Mouse (Mus musculus) midbrain, embryonic 13.5 days (tissue): ENCODE measurements around the gene Tom1l2. TPM values are rescaled to one million over a fixed set of nuclear protein-coding genes. Genes with fewer than 3 reads are reported as not detected.

ENCODE experiments used
- ATAC-seq: fragments of 200-750 bp; cut with Nextera tagmentation; 2 replicates; pipeline ENCODE4 v1.8.0; 2017; ENCODE audit warnings: mild to moderate bottlenecking, moderate TSS enrichment, moderate library complexity
- H3K27ac ChIP-seq: fragments of 300-500 bp; sonication (generic); 2 replicates; pipeline ENCODE4 v1.5.1; 2015; ENCODE audit warnings: inconsistent platforms, mild to moderate bottlenecking, moderate library complexity
- H3K27me3 ChIP-seq: fragments of 300-500 bp; sonication (generic); 2 replicates; pipeline ENCODE4 v1.6.1; 2015; ENCODE audit warnings: mild to moderate bottlenecking, inconsistent platforms
- H3K36me3 ChIP-seq: fragments of 300-500 bp; sonication (generic); 2 replicates; pipeline ENCODE4 v1.6.1; 2015; ENCODE audit warnings: mild to moderate bottlenecking, inconsistent platforms
- H3K4me1 ChIP-seq: fragments of 300-500 bp; sonication (generic); replicated peaks from 2 replicates; pipeline ENCODE4 v1.6.1; 2015; ENCODE audit warnings: inconsistent platforms
- H3K4me2 ChIP-seq: fragments of 300-500 bp; sonication (generic); replicated peaks from 2 replicates; pipeline ENCODE4 v1.6.1; 2015; ENCODE audit warnings: moderate library complexity, mild to moderate bottlenecking, inconsistent platforms
- H3K4me3 ChIP-seq: fragments of 300-500 bp; sonication (generic); replicated peaks from 2 replicates; pipeline ENCODE4 v1.5.1; 2015; ENCODE audit warnings: mild to moderate bottlenecking, inconsistent platforms
- H3K9ac ChIP-seq: fragments of 300-500 bp; sonication (generic); replicated peaks from 2 replicates; pipeline ENCODE4 v1.6.1; 2015; ENCODE audit warnings: mild to moderate bottlenecking, inconsistent platforms
- H3K9me3 ChIP-seq: fragments of 300-500 bp; sonication (generic); 2 replicates; pipeline ENCODE4 v1.6.1; 2016; ENCODE audit warnings: mild to moderate bottlenecking, inconsistent platforms
- WGBS: fragments of 180-500 bp; shearing (Covaris S2); methylation state at CpG from one replicate; pipeline ENCODE4 v1.1.7; 2015; 5-methylcytosine and 5-hydroxymethylcytosine counted together
- polyA plus RNA-seq: library from polyadenylated mRNA; unstranded; fragments of >200 nt; fragmentation: Nextera tagmentation; extraction: Ambion mirVana; gene quantifications from 2 replicates; pipeline ENCODE4 v1.2.1, GENCODE M21; 2015

The Tom1l2 gene
- polyA plus RNA-seq, 1 experiment from 2014 or later, result 50.1 TPM

DNA sequence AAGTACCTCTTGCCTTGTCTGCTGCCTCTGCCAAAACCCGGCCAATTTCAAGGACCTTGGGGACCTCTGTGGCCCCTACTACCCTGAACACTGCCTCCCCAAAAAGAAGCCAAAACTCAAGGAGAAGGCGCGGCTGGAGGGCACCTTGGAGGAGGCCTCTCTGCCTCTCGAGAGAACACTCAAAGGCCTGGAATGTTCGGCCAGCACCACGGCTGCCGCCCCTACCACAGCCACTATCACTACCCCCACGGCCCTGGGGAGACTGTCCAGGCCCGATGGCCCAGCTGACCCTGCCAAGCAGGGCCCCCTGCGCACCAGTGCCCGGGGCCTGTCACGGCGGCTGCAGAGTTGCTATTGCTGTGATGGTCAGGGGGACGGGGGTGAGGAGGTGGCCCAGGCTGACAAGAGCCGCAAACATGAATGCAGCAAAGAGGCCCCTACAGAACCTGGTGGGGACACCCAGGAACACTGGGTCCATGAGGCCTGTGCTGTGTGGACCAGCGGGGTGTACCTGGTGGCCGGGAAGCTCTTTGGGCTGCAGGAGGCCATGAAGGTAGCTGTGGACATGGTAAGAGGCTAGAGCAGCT lies 162.6 kb downstream of the Tom1l2 start:
- no peak overlapping the region for H3K9ac ChIP-seq
- peaks cover 22% of the 10 kb centered on the region for H3K4me1 ChIP-seq

DNA sequence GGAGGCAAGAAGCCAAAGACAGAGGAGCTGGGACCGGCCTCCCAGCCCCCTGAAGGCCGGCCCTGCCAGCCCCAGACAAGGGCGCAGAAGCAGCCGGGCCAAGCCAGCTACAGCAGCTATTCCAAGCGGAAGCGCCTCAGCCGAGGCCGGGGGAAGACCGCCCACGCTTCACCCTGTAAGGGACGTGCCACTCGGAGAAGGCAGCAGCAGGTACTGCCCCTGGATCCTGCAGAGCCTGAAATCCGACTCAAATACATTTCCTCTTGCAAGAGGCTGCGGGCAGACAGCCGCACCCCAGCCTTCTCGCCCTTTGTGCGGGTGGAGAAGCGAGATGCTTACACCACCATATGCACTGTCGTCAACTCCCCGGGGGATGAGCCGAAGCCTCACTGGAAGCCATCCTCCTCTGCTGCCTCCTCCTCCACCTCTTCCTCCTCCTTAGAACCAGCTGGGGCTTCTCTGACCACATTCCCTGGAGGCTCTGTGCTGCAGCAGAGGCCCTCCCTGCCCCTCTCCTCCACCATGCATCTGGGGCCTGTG lies 163.1 kb downstream of the Tom1l2 start:
- H3K27ac ChIP-seq, result no peak overlapping the region; the same call in 1 of the 2 replicates
- peaks cover 28% of the 10 kb centered on the region for H3K4me1 ChIP-seq
- H3K4me2 ChIP-seq, result no peak overlapping the region
- no peaks in the 10 kb centered on the region for H3K9me3 ChIP-seq
- H3K9ac ChIP-seq, result no peak overlapping the region
- H3K36me3 ChIP-seq, result peaks cover 95% of the 10 kb centered on the region
- WGBS, result 83% methylated on average over 21 of the region's 21 CpGs
- H3K27me3 ChIP-seq, result no peaks in the 10 kb centered on the region
- H3K4me3 ChIP-seq, result no peak overlapping the region
- ATAC-seq, result no peak

More for the DNA sequence above, 162.6 kb downstream of the Tom1l2 start:
- no peak overlapping the region for H3K4me3 ChIP-seq
- H3K36me3 ChIP-seq, result peaks cover 99% of the 10 kb centered on the region
- no peaks in the 10 kb centered on the region for H3K27me3 ChIP-seq
- no peak for ATAC-seq
- no peaks in the 10 kb centered on the region for H3K9me3 ChIP-seq
- WGBS, result 91% methylated on average over 17 of the region's 17 CpGs
- no peak overlapping the region for H3K4me2 ChIP-seq
- H3K27ac ChIP-seq, result no peak overlapping the region; the same call in 1 of the 2 replicates

DNA sequence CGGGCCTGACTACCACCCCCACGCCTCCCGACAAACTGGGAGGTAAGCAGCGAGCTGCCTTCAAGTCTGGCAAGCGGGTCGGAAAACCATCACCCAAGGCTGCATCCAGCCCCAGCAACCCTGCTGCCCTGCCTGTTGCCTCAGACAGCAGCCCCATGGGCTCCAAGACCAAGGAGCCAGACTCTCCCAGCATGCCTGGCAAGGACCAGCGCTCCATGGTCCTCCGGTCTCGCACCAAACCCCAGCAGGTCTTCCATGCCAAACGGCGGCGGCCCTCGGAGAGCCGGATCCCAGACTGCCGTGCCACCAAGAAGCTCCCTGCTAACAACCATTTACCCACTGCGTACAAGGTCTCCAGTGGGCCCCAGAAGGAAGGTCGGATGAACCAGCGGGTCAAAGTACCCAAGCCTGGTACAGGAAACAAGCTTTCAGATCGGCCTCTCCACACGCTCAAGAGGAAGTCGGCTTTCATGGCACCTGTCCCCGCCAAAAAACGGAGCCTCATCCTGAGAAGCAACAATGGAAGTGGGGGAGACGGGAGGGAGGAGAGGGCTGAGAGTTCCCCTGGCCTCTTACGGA lies 164.3 kb downstream of the Tom1l2 start:
- no peak overlapping the region for H3K9ac ChIP-seq
- H3K36me3 ChIP-seq, result peaks cover 82% of the 10 kb centered on the region
- H3K4me2 ChIP-seq, result no peak overlapping the region
- no peaks in the 10 kb centered on the region for H3K9me3 ChIP-seq
- H3K4me1 ChIP-seq, result peaks cover 40% of the 10 kb centered on the region
- no peak overlapping the region for H3K4me3 ChIP-seq
- H3K27ac ChIP-seq, result no peak overlapping the region
- no peak for ATAC-seq
- H3K27me3 ChIP-seq, result no peaks in the 10 kb centered on the region
- WGBS, result 88% methylated on average over 25 of the region's 25 CpGs

DNA sequence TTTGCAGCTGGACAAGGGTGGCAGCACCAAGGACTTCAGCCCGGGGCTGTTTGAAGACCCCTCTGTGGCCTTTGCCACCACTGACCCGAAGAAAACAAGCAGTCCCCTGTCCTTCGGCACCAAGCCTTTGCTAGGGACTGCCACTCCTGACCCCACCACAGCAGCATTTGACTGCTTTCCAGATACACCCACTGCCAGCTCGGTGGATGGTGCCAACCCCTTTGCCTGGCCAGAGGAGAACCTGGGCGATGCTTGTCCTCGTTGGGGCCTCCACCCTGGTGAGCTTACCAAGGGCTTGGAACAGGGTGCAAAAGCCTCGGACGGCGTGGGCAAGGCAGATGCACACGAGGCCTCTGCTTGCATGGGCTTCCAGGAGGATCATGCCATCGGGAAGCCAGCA lies 165.6 kb downstream of the Tom1l2 start:
- Histone ChIP-seq H3K27me3 (no peaks in the 10 kb centered on the region), H3K4me2 (no peak overlapping the region), H3K4me1 (peaks cover 53% of the 10 kb centered on the region), H3K27ac (no peak overlapping the region), H3K9ac (no peak overlapping the region), H3K9me3 (no peaks in the 10 kb centered on the region), H3K4me3 (no peak overlapping the region), H3K36me3 (peaks cover 70% of the 10 kb centered on the region)
- 92% methylated on average over 11 of the region's 11 CpGs for WGBS
- ATAC-seq, result no peak

DNA sequence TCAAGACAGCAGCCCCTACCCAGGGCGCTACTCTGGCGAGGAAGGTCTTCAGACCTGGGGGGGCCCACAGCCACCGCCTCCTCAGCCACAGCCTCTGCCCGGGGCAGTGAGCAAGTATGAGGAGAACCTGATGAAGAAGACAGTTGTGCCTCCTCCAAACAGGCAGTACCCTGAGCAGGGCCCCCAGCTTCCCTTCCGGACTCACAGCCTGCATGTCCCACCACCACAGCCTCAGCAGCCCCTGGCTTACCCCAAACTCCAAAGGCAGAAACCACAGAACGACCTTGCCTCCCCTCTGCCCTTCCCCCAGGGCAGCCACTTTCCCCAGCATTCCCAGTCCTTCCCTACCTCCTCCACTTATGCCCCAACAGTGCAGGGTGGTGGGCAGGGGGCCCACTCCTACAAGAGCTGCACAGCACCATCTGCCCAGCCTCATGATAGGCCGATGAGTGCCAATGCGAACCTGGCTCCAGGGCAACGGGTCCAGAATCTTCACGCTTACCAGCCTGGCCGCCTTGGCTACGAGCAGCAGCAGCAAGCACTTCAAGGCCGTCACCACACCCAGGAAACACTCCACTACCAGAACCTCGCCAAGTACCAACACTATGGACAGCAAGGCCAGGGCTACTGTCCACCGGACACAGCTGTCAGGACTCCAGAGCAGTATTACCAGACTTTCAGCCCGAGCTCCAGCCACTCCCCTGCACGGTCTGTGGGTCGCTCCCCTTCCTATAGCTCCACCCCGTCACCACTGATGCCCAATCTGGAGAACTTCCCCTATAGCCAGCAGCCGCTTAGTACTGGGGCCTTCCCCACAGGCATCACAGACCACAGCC lies 167.1 kb downstream of the Tom1l2 start:
- Histone ChIP-seq H3K9ac (peak overlapping the region; percentile 56), H3K4me2 (no peak overlapping the region), H3K9me3 (no peaks in the 10 kb centered on the region), H3K36me3 (peaks cover 55% of the 10 kb centered on the region), H3K27ac (peak overlapping the region; percentile 90), H3K4me1 (peaks cover 68% of the 10 kb centered on the region), H3K4me3 (no peak overlapping the region), H3K27me3 (no peaks in the 10 kb centered on the region)
- ATAC-seq, result no peak
- 83% methylated on average over 20 of the region's 20 CpGs for WGBS

DNA sequence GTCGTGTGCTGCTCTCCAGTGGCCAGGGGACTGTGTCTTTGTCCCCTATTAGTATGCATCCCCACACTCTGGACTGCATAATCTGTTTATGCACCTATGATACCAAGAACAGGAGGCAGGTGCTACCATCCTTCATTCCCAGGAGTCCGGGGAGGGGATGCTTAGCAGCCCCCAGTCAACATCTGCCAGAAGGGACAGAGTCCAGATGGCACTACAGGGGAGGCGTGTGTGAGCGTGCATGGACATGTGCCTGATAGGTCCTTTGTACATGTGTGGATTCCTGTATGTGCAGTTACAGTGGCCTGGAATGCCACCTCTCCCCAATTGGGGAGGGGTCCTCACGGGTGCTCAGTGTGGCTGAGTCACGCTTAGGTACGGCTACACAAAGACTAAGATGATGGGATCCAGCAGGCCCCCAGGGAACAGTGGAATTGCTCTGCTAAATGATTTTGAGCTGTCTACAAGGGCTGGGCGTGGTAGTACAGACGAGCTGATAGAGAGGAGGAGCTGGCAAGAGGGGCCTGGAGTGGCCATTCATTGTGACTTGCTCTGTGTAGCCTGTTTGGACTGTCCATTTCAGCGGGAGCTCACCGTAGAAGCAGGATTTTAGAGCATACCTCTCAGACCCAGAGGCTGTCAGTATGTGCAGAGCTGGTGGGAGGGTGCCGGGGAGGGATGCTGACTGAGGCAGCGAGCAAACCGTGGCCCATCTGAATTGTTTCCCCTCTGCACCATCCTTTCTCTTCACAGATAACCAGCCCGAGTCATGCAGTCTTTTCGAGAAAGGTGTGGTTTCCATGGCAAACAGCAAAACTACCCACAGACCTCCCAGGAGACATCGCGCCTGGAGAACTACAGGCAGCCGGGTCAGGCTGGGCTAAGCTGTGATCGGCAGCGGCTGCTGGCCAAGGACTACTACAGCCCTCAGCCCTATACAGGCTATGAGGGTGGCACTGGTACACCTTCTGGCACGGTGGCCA lies 168.1 kb downstream of the Tom1l2 start:
- Histone ChIP-seq H3K27me3 (no peaks in the 10 kb centered on the region), H3K27ac (peak overlapping the region; percentile 90), H3K9me3 (no peaks in the 10 kb centered on the region), H3K4me2 (peak overlapping the region; percentile 25), H3K4me3 (no peak overlapping the region), H3K4me1 (peaks cover 70% of the 10 kb centered on the region), H3K9ac (peak overlapping the region; percentile 56), H3K36me3 (peaks cover 46% of the 10 kb centered on the region)
- 28% methylated on average over 22 of the region's 22 CpGs for WGBS
- peak; percentile 29 for ATAC-seq

DNA sequence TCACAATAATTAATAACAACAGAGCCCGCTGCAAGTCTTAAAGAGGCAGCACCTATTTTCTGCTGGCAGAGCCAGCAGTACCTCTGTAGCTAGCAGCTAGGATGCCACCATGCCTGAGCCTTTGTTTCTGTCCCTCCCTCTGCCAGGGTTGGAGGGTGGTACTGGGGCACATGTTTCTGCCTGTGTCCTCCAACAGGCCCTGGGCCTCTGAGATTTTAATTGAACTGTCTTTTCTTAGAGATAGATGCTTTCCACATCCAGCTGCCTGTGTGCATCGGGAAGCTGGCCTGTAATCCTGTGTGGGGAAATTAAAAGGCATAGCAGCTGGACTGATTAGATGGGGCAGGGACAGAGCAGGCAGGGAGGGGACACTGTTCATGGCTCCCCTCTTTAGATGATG lies 170.0 kb downstream of the Tom1l2 start:
- WGBS, result 37% methylated on average over 2 of the region's 2 CpGs

DNA sequence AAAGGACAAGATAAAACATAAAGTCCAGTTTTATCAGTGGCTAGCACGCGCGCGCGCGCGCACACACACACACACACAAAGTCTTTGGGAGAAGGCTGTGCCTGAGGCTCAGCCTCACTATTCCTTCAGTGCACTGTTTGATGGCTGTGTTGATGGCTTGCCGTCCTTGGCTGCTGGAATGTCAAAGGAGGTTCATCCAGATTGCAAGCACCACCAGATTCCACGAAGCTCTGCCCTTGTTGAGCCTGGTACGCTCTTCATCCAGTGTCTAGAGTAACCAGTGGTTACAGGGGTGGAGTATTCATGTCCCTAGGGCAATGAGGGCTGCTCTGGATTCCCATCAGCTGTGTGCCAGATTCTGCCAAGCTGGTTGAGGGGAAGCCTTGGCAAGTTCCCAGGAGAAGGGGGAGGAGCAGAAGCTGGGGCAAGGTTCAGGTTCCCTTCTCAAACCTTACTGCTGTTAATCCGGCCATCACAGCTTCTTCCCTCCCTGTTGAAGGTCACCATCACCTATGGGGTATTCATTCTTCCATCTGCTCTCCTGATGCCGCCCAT lies 170.5 kb downstream of the Tom1l2 start:
- H3K36me3 ChIP-seq, result peaks cover 21% of the 10 kb centered on the region
- WGBS, result 79% methylated on average over 12 of the region's 12 CpGs
- H3K9ac ChIP-seq, result peak overlapping the region; percentile 56
- peak overlapping the region; percentile 90 for H3K27ac ChIP-seq
- peak overlapping the region; percentile 19; the same call in 1 of the 2 replicates for H3K4me2 ChIP-seq
- no peaks in the 10 kb centered on the region for H3K9me3 ChIP-seq
- peaks cover 90% of the 10 kb centered on the region for H3K4me1 ChIP-seq
- no peak for ATAC-seq
- no peaks in the 10 kb centered on the region for H3K27me3 ChIP-seq
- H3K4me3 ChIP-seq, result no peak overlapping the region

More for the DNA sequence above, 170.0 kb downstream of the Tom1l2 start:
- Histone ChIP-seq H3K36me3 (peaks cover 27% of the 10 kb centered on the region), H3K9me3 (no peaks in the 10 kb centered on the region), H3K4me1 (peaks cover 85% of the 10 kb centered on the region), H3K9ac (peak overlapping the region; percentile 56), H3K27ac (peak overlapping the region; percentile 90), H3K27me3 (no peaks in the 10 kb centered on the region), H3K4me2 (peak overlapping the region; percentile 19; the same call in 1 of the 2 replicates), H3K4me3 (no peak overlapping the region)
- no peak for ATAC-seq

DNA sequence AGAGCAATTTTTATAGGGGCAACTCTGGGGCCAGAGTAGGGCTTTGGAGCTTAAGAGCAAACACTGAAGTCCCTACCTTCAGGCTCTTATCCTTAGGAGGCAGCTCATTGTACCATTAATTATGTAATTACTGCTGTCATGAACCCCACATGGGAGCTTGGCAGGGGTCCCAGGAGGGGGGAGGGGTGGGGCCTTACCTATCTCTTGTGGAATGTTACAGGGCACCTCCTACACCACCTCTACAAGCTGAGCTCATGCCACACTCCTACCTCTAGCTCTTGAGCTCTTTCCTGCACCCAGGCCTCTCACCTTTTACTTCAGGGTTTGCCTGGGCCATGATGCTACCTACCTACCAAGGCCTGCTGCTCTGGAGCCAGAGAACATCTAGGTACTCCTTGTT lies 174.2 kb downstream of the Tom1l2 start:
- no peaks in the 10 kb centered on the region for H3K9me3 ChIP-seq
- peak overlapping the region; percentile 99 for H3K27ac ChIP-seq
- no peaks in the 10 kb centered on the region for H3K36me3 ChIP-seq
- peak overlapping the region; percentile 99 for H3K4me2 ChIP-seq
- ATAC-seq, result no peak
- H3K4me3 ChIP-seq, result no peak overlapping the region
- no peaks in the 10 kb centered on the region for H3K27me3 ChIP-seq
- peaks cover 91% of the 10 kb centered on the region for H3K4me1 ChIP-seq
- H3K9ac ChIP-seq, result 0 out of 2 replicates have a peak overlapping the region, but pooled peaks have one; percentile 93

DNA sequence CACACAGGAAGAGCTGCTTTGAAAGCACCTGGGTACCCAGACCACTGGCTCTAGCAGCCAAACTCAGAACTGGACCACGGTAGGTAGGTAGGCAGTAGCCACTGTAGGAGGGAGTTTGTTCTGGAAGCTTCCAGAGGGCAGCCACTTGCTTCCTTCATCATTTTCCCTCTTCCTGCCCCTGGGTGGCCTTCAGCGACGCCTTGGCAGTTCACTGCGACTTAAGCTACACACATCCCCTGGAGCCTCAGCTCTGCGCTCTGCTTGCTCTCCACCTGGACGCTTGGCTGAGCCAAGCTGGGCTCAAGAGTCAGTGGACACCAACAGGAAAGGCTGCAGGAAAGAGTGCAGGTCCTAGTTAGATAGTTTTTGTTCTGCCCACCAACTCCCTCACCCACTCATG lies 174.7 kb downstream of the Tom1l2 start:
- 57% methylated on average over 6 of the region's 6 CpGs for WGBS
- Histone ChIP-seq H3K4me1 (peaks cover 91% of the 10 kb centered on the region), H3K4me2 (peak overlapping the region; percentile 99), H3K4me3 (peak overlapping the region; percentile 70), H3K27me3 (no peaks in the 10 kb centered on the region), H3K36me3 (no peaks in the 10 kb centered on the region), H3K9ac (peak overlapping the region; percentile 93), H3K27ac (peak overlapping the region; percentile 99), H3K9me3 (no peaks in the 10 kb centered on the region)
- ATAC-seq, result no peak
